ENCODE assay signal across 9 mouse cellular contexts in the genomic region with DNA sequence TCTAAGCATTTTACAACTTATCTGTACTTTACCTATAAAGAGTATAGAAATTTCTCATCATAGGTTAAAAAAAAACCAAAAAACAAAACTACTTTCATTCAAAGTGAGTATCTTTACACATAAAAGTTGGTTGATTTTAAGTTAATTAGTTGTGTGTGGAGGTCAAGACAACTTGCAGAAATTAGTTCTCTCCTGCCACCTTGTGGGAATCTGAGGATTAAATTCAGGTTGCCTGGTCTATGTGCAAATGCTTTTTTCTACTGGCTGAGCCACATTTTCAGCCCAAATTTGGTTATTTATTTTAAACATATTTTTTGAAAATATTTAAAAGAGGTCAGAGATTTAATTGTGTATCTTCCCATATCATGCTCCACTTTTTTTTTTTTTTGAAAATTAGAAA. TPM values are rescaled to one million over a fixed set of nuclear protein-coding genes. Genes with fewer than 3 reads are reported as not detected.
A peak's percentile ranks its signal among the peaks of the same experiment; 100 is the strongest.
DNase-seq lines count a peak whose midpoint lies in the region; ATAC-seq and TF ChIP-seq lines count a peak whose summit lies in the region.
"Had no signal": no experiment of that assay in that cellular context is flagged by ENCODE, and none has a peak within 500 bp of the region (broad histone marks: within the 10 kb centered on the region; RNA-seq: fewer than 3 reads in every experiment).

No protein-coding gene starts in this region.

- no peaks in the 10 kb centered on the region for H3K36me3 ChIP-seq in lung, embryonic 14.5 days (ENCODE audit: insufficient read depth)

- H3K4me1 ChIP-seq in lung, embryonic 14.5 days (ENCODE audit: insufficient read depth): no peaks in the 10 kb centered on the region
- no peaks in the 10 kb centered on the region for H3K4me1 ChIP-seq in lung, adult 2 months (ENCODE audit: control insufficient read depth, insufficient read depth, low read length)
- H3K4me1 ChIP-seq: megakaryocyte, embryonic 14.5 days had no signal

- DNase-seq in gastrocnemius, postnatal 10 days: peak; percentile 12
- no peak for DNase-seq in gastrocnemius, postnatal 4 days (ENCODE audit: low spot score in 2 of 2)
- peak; percentile 60 for DNase-seq in lung, embryonic 14.5 days
- DNase-seq in lung, adult 2 months: no peak
- DNase-seq in Muller cell, postnatal 12 days (ENCODE audit: inconsistent ontology term): peak; percentile 19
- DNase-seq in kidney, postnatal 14 days: peak; percentile 42
- DNase-seq in frontal cortex, postnatal 14 days (ENCODE audit: low spot score in 2 of 2): no peak
- DNase-seq in right cerebral cortex, adult 18-20 months: no peak

- no peak overlapping the region for H3K4me3 ChIP-seq in lung, embryonic 14.5 days (ENCODE audit: low read depth, low read length)
- H3K4me3 ChIP-seq in lung, adult 2 months (replicated peaks; ENCODE audit: extremely low read depth, low read depth, low read length): no peak overlapping the region
- H3K4me3 ChIP-seq: megakaryocyte, embryonic 14.5 days had no signal

- no peak for TF ChIP-seq POLR2A in lung, adult 2 months (IDR thresholded peaks at IDR 0.05; ENCODE audit: borderline replicate concordance, extremely low read depth, low read depth, low read length)

- no peak overlapping the region for H3K27ac ChIP-seq in lung, embryonic 14.5 days (ENCODE audit: low read depth)

- no peak for ATAC-seq in lung, embryonic 14.5 days (ENCODE audit: insufficient read depth)

- no peaks in the 10 kb centered on the region for H3K27me3 ChIP-seq in lung, embryonic 14.5 days (ENCODE audit: insufficient read depth, low read length)
- H3K27me3 ChIP-seq: megakaryocyte, embryonic 14.5 days had no signal

- no peak overlapping the region for H3K9ac ChIP-seq in lung, embryonic 14.5 days

- no peaks in the 10 kb centered on the region for H3K9me3 ChIP-seq in lung, embryonic 14.5 days (ENCODE audit: low read depth, low read length)
- H3K9me3 ChIP-seq: megakaryocyte, embryonic 14.5 days had no signal

- H3K4me2 ChIP-seq in lung, embryonic 14.5 days: no peak overlapping the region

- TF ChIP-seq CTCF in lung, embryonic 14.5 days (IDR thresholded peaks at IDR 0.05; ENCODE audit: low read depth): peak; percentile 44
- TF ChIP-seq CTCF in lung, adult 2 months (IDR thresholded peaks at IDR 0.05; ENCODE audit: insufficient read depth, low read length): no peak

RNA-seq across cellular contexts. Expression of gene Neto2, which starts 35.6 kb away (rescaled TPM):
- total RNA-seq in gastrocnemius, postnatal 10 days (2021): 1 to 10 TPM; 3.2 to 4.0 TPM
- 1 to 10 TPM; 4.7 to 5.3 TPM for total RNA-seq in gastrocnemius, postnatal 4 days (2021)
- 10.0 and 10.6 TPM in 2 replicates for polyA plus RNA-seq in lung, embryonic 14.5 days (2014; fragmentation: Nextera tagmentation; extraction: Ambion mirVana)
- polyA plus RNA-seq in lung, adult 2 months (2012; rRNA removed): 0.42 and 0.67 TPM in 2 replicates

Comparison
In these comparisons a context has a peak if more than half of its experiments do, and no peak if none do; other contexts are left out.
1. DNase-seq: peak in gastrocnemius, postnatal 10 days (single experiment), lung, embryonic 14.5 days (single experiment), Muller cell, postnatal 12 days (single experiment) and kidney, postnatal 14 days (single experiment); none in gastrocnemius, postnatal 4 days (0 of 2), lung, adult 2 months (single experiment), frontal cortex, postnatal 14 days (0 of 2) and right cerebral cortex, adult 18-20 months (single experiment).